Comparison of ENCODE assay signal across 18 mouse cellular contexts in the genomic region with DNA sequence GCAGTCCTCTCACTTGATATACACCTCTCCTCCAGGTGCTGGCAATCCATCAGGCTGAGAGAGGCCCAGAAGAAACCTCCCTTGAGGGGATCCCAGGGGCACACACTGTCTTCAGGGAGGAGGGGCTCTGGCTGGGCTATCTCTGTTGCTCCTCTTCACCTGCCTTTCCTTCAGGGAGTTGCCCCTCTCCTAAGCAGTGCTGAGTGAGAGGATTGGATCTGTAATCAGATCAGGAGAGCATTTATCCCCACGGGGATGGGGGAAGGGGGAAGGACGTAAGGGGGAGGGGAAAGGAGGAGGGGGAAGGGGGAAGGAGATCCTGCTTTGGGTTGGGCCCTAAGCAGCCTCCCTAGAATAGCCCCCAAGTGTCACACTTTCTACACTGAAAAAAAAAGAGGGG. TPM values are rescaled to one million over a fixed set of nuclear protein-coding genes. Genes with fewer than 3 reads are reported as not detected.
DNase-seq lines count a peak whose midpoint lies in the region; ATAC-seq lines count a peak whose summit lies in the region.
"Had no signal": no experiment of that assay in that cellular context is flagged by ENCODE, and none has a peak within 500 bp of the region (broad histone marks: within the 10 kb centered on the region; RNA-seq: fewer than 3 reads in every experiment).

No protein-coding gene starts in this region.

- WGBS in forebrain, embryonic 12.5 days: 15% methylated on average over 2 of the region's 2 CpGs
- 29% methylated on average over 2 of the region's 2 CpGs for WGBS in forebrain, embryonic 11.5 days
- WGBS in embryonic facial prominence, embryonic 12.5 days: 11% methylated on average over 2 of the region's 2 CpGs
- 21% methylated on average over 2 of the region's 2 CpGs for WGBS in hindbrain, embryonic 16.5 days
- 20% methylated on average over 2 of the region's 2 CpGs for WGBS in neural tube, embryonic 13.5 days
- WGBS in heart, embryonic 12.5 days: 16% methylated on average over 2 of the region's 2 CpGs

- no peaks in the 10 kb centered on the region for H3K36me3 ChIP-seq in forebrain, embryonic 12.5 days (replicated peaks)
- H3K36me3 ChIP-seq in forebrain, embryonic 11.5 days (ENCODE audit: control insufficient read depth, insufficient read depth, low read length): no peaks in the 10 kb centered on the region
- no peaks in the 10 kb centered on the region for H3K36me3 ChIP-seq in embryonic facial prominence, embryonic 12.5 days
- no peaks in the 10 kb centered on the region for H3K36me3 ChIP-seq in hindbrain, embryonic 16.5 days (ENCODE audit: control insufficient read depth, insufficient read depth, low read length)
- H3K36me3 ChIP-seq in neural tube, embryonic 13.5 days: no peaks in the 10 kb centered on the region
- no peaks in the 10 kb centered on the region for H3K36me3 ChIP-seq in heart, embryonic 12.5 days
- H3K36me3 ChIP-seq: stomach, embryonic 15.5 days had no signal

- H3K4me3 ChIP-seq in forebrain, embryonic 12.5 days (replicated peaks): no peak overlapping the region
- H3K4me3 ChIP-seq in forebrain, embryonic 11.5 days (ENCODE audit: low read depth, low read length): no peak overlapping the region
- no peak overlapping the region for H3K4me3 ChIP-seq in embryonic facial prominence, embryonic 12.5 days
- no peak overlapping the region for H3K4me3 ChIP-seq in hindbrain, embryonic 16.5 days (ENCODE audit: low read length)
- H3K4me3 ChIP-seq in neural tube, embryonic 13.5 days: no peak overlapping the region
- no peak overlapping the region for H3K4me3 ChIP-seq in heart, embryonic 12.5 days
- H3K4me3 ChIP-seq: gastrocnemius, adult 2 months; stomach, embryonic 15.5 days had no signal

- peaks cover 34% of the 10 kb centered on the region for H3K4me1 ChIP-seq in forebrain, embryonic 12.5 days
- H3K4me1 ChIP-seq in forebrain, embryonic 11.5 days (replicated peaks; ENCODE audit: control insufficient read depth, insufficient read depth, low read length): peaks cover 6% of the 10 kb centered on the region; the same call in 1 of the 2 replicates
- peaks cover 18% of the 10 kb centered on the region for H3K4me1 ChIP-seq in embryonic facial prominence, embryonic 12.5 days
- peaks cover 36% of the 10 kb centered on the region for H3K4me1 ChIP-seq in hindbrain, embryonic 16.5 days (ENCODE audit: control insufficient read depth, insufficient read depth, low read depth, low read length)
- peaks cover 58% of the 10 kb centered on the region for H3K4me1 ChIP-seq in neural tube, embryonic 13.5 days (replicated peaks)
- no peaks in the 10 kb centered on the region; the same call in 1 of the 2 replicates for H3K4me1 ChIP-seq in heart, embryonic 12.5 days (replicated peaks)
- H3K4me1 ChIP-seq: stomach, embryonic 15.5 days had no signal

- ATAC-seq in forebrain, embryonic 12.5 days (ENCODE audit: low FRiP score): 0 out of 2 replicates have a peak, but pooled peaks have one; percentile 13
- no peak for ATAC-seq in forebrain, embryonic 11.5 days (replicated peaks; ENCODE audit: low FRiP score)
- ATAC-seq in embryonic facial prominence, embryonic 12.5 days (ENCODE audit: insufficient number of reproducible peaks, insufficient read depth, low FRiP score, low TSS enrichment): 0 out of 2 replicates have a peak, but pooled peaks have one; percentile 52
- ATAC-seq in hindbrain, embryonic 16.5 days: no peak
- ATAC-seq in neural tube, embryonic 13.5 days (ENCODE audit: low read depth): peak; percentile 16; the same call in 1 of the 2 replicates
- ATAC-seq in heart, embryonic 12.5 days (ENCODE audit: insufficient number of reproducible peaks, low FRiP score): no peak

- no peak overlapping the region for H3K4me2 ChIP-seq in forebrain, embryonic 12.5 days
- no peak overlapping the region for H3K4me2 ChIP-seq in forebrain, embryonic 11.5 days (ENCODE audit: low read depth, low read length, severe bottlenecking)
- no peak overlapping the region for H3K4me2 ChIP-seq in embryonic facial prominence, embryonic 12.5 days (replicated peaks)
- no peak overlapping the region for H3K4me2 ChIP-seq in hindbrain, embryonic 16.5 days (ENCODE audit: low read length)
- H3K4me2 ChIP-seq in neural tube, embryonic 13.5 days: 0 out of 2 replicates have a peak overlapping the region, but pooled peaks have one; percentile 21
- H3K4me2 ChIP-seq in heart, embryonic 12.5 days: no peak overlapping the region
- H3K4me2 ChIP-seq: heart, embryonic 11.5 days; stomach, embryonic 15.5 days had no signal

- DNase-seq in forebrain, embryonic 11.5 days (ENCODE audit: low spot score): no peak
- no peak for DNase-seq in kidney, postnatal 4 days
- DNase-seq in layer of hippocampus, postnatal 10 days (ENCODE audit: low spot score in 2 of 2): no peak
- DNase-seq: adrenal gland, adult 8-10 months; cerebellum, adult 8-10 months; embryo, embryonic 11 days; gastrocnemius, adult 2 months; kidney, adult 9 months; thymus, postnatal 14 days had no signal

- H3K9ac ChIP-seq in forebrain, embryonic 12.5 days: no peak overlapping the region
- H3K9ac ChIP-seq in forebrain, embryonic 11.5 days (ENCODE audit: low read length): no peak overlapping the region
- H3K9ac ChIP-seq in embryonic facial prominence, embryonic 12.5 days: no peak overlapping the region
- H3K9ac ChIP-seq in hindbrain, embryonic 16.5 days (ENCODE audit: low read depth, low read length): peak overlapping the region; percentile 39; the same call in 1 of the 2 replicates
- H3K9ac ChIP-seq in neural tube, embryonic 13.5 days: peak overlapping the region; percentile 55
- no peak overlapping the region for H3K9ac ChIP-seq in heart, embryonic 12.5 days
- H3K9ac ChIP-seq: stomach, embryonic 15.5 days had no signal

- H3K27me3 ChIP-seq in forebrain, embryonic 12.5 days: 0 out of 2 replicates have a peak, but pooled peaks cover 16% of the 10 kb centered on the region
- H3K27me3 ChIP-seq in forebrain, embryonic 11.5 days (ENCODE audit: control insufficient read depth, insufficient read depth, low read length): no peaks in the 10 kb centered on the region
- peaks cover 12% of the 10 kb centered on the region for H3K27me3 ChIP-seq in embryonic facial prominence, embryonic 12.5 days
- no peaks in the 10 kb centered on the region for H3K27me3 ChIP-seq in hindbrain, embryonic 16.5 days (replicated peaks; ENCODE audit: control insufficient read depth, insufficient read depth, low read length)
- no peaks in the 10 kb centered on the region for H3K27me3 ChIP-seq in neural tube, embryonic 13.5 days
- peaks cover 73% of the 10 kb centered on the region for H3K27me3 ChIP-seq in heart, embryonic 12.5 days (replicated peaks)

- no peaks in the 10 kb centered on the region for H3K9me3 ChIP-seq in forebrain, embryonic 12.5 days
- no peaks in the 10 kb centered on the region for H3K9me3 ChIP-seq in forebrain, embryonic 11.5 days (ENCODE audit: control insufficient read depth, low read length)
- H3K9me3 ChIP-seq in embryonic facial prominence, embryonic 12.5 days: no peaks in the 10 kb centered on the region
- H3K9me3 ChIP-seq in hindbrain, embryonic 16.5 days (ENCODE audit: control insufficient read depth, low read length): no peaks in the 10 kb centered on the region
- no peaks in the 10 kb centered on the region for H3K9me3 ChIP-seq in neural tube, embryonic 13.5 days
- no peaks in the 10 kb centered on the region for H3K9me3 ChIP-seq in heart, embryonic 12.5 days (replicated peaks)
- H3K9me3 ChIP-seq: stomach, embryonic 15.5 days had no signal

- H3K27ac ChIP-seq in forebrain, embryonic 12.5 days: peak overlapping the region; percentile 43; the same call in 1 of the 2 replicates
- no peak overlapping the region for H3K27ac ChIP-seq in forebrain, embryonic 11.5 days (ENCODE audit: low read depth, low read length)
- H3K27ac ChIP-seq in embryonic facial prominence, embryonic 12.5 days: no peak overlapping the region
- peak overlapping the region; percentile 0; the same call in 1 of the 2 replicates for H3K27ac ChIP-seq in hindbrain, embryonic 16.5 days (ENCODE audit: low read depth, low read length)
- peak overlapping the region; percentile 79 for H3K27ac ChIP-seq in neural tube, embryonic 13.5 days (replicated peaks)
- H3K27ac ChIP-seq in heart, embryonic 12.5 days (ENCODE audit: poor library complexity, severe bottlenecking): no peak overlapping the region
- H3K27ac ChIP-seq: gastrocnemius, adult 2 months; stomach, embryonic 15.5 days had no signal

RNA-seq across cellular contexts. Expression of a gene that starts 13.4 kb away (rescaled TPM):
- polyA plus RNA-seq in forebrain, embryonic 12.5 days (2016; fragmentation: Nextera tagmentation; extraction: Ambion mirVana): 3.5 TPM in 2 replicates
- 0.86 and 1.3 TPM in 2 replicates for polyA plus RNA-seq in forebrain, embryonic 11.5 days (2014; fragmentation: Nextera tagmentation; extraction: Ambion mirVana)
- 1.3 and 1.7 TPM in 2 replicates for polyA plus RNA-seq in embryonic facial prominence, embryonic 12.5 days (2016; fragmentation: Nextera tagmentation; extraction: Ambion mirVana)
- polyA plus RNA-seq in hindbrain, embryonic 16.5 days (2015; fragmentation: Nextera tagmentation; extraction: Ambion mirVana): 9.5 and 20.7 TPM in 2 replicates
- polyA plus RNA-seq in neural tube, embryonic 13.5 days (2015; fragmentation: Nextera tagmentation; extraction: Ambion mirVana): 26.2 and 34.3 TPM in 2 replicates
- polyA plus RNA-seq in heart, embryonic 12.5 days (2016; fragmentation: Nextera tagmentation; extraction: Ambion mirVana): not detected in 2 replicates
- 100 to 1,000 TPM; 186 to 200 TPM for total RNA-seq in layer of hippocampus, postnatal 10 days (2021)
- total RNA-seq: gastrocnemius, adult 2 months had no signal
- polyA plus RNA-seq: limb, embryonic 11.5 days; liver, embryonic 16.5 days had no signal

Comparison
In these comparisons a context has a peak if more than half of its experiments do, and no peak if none do; other contexts are left out.
1. ATAC-seq: peak in forebrain, embryonic 12.5 days (single experiment), embryonic facial prominence, embryonic 12.5 days (single experiment) and neural tube, embryonic 13.5 days (single experiment); none in forebrain, embryonic 11.5 days (single experiment), hindbrain, embryonic 16.5 days (single experiment) and heart, embryonic 12.5 days (single experiment).
2. H3K27ac ChIP-seq: peak in forebrain, embryonic 12.5 days (single experiment), hindbrain, embryonic 16.5 days (single experiment) and neural tube, embryonic 13.5 days (single experiment); none in forebrain, embryonic 11.5 days (single experiment), embryonic facial prominence, embryonic 12.5 days (single experiment) and heart, embryonic 12.5 days (single experiment).
3. H3K9ac ChIP-seq: peak in hindbrain, embryonic 16.5 days (single experiment) and neural tube, embryonic 13.5 days (single experiment); none in forebrain, embryonic 12.5 days (single experiment), forebrain, embryonic 11.5 days (single experiment), embryonic facial prominence, embryonic 12.5 days (single experiment) and heart, embryonic 12.5 days (single experiment).